Mouse (Mus musculus): ENCODE measurements around the gene Abhd16b. TPM values are rescaled to one million over a fixed set of nuclear protein-coding genes. Genes with fewer than 3 reads are reported as not detected.

Abhd16b gene
- polyA plus RNA-seq, 1 experiment from 2014 or later: 0.15 TPM

DNA sequence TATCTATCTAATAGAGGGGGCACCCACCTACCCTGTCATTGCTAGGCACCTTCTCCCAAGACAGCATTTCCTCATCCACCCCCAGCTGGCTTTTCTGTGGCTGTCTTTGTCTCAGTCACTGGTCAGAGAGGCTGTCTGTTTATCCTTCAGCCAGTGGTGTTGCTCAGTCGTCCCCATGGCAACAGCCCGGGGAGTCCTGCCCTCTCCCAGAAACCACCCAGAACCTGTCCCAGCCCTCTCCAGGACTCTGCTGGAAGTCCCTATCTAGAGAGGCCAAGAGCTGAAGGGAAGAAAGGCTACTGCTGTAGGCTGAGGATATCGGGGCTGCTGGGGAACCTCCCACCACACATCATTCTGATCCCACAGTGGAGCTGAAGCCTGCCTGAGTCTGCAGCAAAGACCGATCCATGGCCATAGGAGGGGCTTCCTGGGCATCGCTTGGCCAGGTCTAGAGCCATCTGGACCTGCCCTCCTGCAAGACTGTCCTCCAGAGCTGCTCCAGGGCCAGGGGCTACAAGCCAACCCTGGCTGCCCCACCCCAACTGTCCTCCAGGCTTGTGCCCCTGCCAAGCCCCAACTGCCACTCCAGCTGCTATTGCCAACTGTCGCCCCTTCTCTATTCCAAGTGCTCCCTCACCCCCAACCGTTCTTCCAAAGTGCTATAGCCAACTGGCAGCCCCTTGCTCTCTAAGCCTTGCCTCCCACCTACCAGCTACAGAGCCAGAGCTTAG lies 29.8 kb upstream of the Abhd16b start:
- Histone ChIP-seq H3K9me3 (ENCODE audit: control insufficient read depth, low read length) (no peaks in the 10 kb centered on the region), H3K4me3 (ENCODE audit: low read depth, low read length) (no peak overlapping the region), H3K36me3 (ENCODE audit: control insufficient read depth, insufficient read depth, low read length) (no peaks in the 10 kb centered on the region), H3K4me1 (replicated peaks; ENCODE audit: control insufficient read depth, insufficient read depth) (peaks cover 6% of the 10 kb centered on the region; the same call in 1 of the 2 replicates), H3K27ac (replicated peaks) (no peak overlapping the region), H3K4me2 (replicated peaks; ENCODE audit: low read depth) (no peak overlapping the region), H3K27me3 (ENCODE audit: control insufficient read depth, insufficient read depth, low read length) (no peaks in the 10 kb centered on the region), H3K9ac (ENCODE audit: low read length) (no peak overlapping the region)
- ATAC-seq (ENCODE audit: low FRiP score, low TSS enrichment) (peak; percentile 55; the same call in 1 of the 2 replicates), DNase-seq (ENCODE audit: low spot score) (peak; percentile 70)
- no peak for TF ChIP-seq EP300 (optimal IDR thresholded peaks at IDR 0.05)
- TF ChIP-seq CTCF (IDR thresholded peaks at IDR 0.05; ENCODE audit: low read depth): no peak
- 38% methylated on average over 7 of the region's 7 CpGs for WGBS

DNA sequence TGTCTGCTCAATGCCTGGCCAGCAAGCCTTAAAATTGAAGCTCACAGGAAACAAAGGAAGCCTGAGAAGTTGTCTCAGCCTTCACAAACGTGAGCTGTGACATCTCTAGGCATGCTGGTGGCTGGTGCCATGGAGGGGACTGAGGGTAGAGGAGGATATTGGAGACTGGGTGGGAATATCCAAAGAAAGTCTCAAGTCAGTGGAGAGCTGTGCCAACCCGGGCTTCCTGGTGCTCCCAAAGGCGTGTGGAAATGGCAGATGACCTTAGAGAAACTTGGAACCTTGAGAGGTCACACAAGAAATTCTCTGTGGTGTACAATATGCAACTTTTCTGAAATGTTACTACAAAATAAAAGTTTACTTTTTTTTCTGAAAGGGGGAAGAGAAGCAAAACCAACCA lies 27.6 kb upstream of the Abhd16b start:
- H3K4me2 ChIP-seq (replicated peaks; ENCODE audit: low read depth): no peak overlapping the region
- H3K27ac ChIP-seq (replicated peaks): no peak overlapping the region
- no peaks in the 10 kb centered on the region for H3K36me3 ChIP-seq (ENCODE audit: control insufficient read depth, insufficient read depth, low read length)
- 58% methylated on average over 3 of the region's 3 CpGs for WGBS
- no peak for TF ChIP-seq CTCF (IDR thresholded peaks at IDR 0.05; ENCODE audit: low read depth)
- TF ChIP-seq EP300 (optimal IDR thresholded peaks at IDR 0.05): no peak
- no peak for ATAC-seq (ENCODE audit: low FRiP score, low TSS enrichment)
- H3K4me3 ChIP-seq (ENCODE audit: low read depth, low read length): no peak overlapping the region
- H3K27me3 ChIP-seq (ENCODE audit: control insufficient read depth, insufficient read depth, low read length): no peaks in the 10 kb centered on the region
- no peaks in the 10 kb centered on the region for H3K9me3 ChIP-seq (ENCODE audit: control insufficient read depth, low read length)
- no peak for DNase-seq (ENCODE audit: low spot score)
- no peaks in the 10 kb centered on the region for H3K4me1 ChIP-seq (replicated peaks; ENCODE audit: control insufficient read depth, insufficient read depth)
- H3K9ac ChIP-seq (ENCODE audit: low read length): no peak overlapping the region

DNA sequence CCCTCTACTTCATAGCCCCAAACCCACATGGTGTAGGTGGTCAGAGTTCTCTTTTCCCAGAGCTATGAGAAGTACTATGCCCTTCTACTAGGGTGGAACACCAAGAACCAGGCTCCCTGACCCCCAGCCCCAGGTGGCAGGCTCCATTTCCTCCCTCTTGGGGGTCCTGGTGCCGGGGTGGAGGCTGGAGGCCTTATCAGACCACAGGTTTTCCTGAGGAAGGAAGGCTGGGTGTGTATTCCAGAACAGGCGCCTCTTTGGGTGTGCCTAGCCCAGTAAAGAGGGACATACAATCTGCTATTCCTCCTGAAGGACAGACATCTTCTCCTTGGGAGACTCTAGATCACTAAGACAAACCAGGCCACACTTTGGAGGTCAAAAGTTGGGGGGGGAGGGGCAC lies 22.7 kb upstream of the Abhd16b start:
- Histone ChIP-seq H3K4me1 (replicated peaks; ENCODE audit: control insufficient read depth, insufficient read depth) (no peaks in the 10 kb centered on the region; the same call in 1 of the 2 replicates), H3K4me3 (ENCODE audit: low read depth, low read length) (no peak overlapping the region), H3K9ac (ENCODE audit: low read length) (no peak overlapping the region), H3K4me2 (replicated peaks; ENCODE audit: low read depth) (no peak overlapping the region), H3K27me3 (ENCODE audit: control insufficient read depth, insufficient read depth, low read length) (no peaks in the 10 kb centered on the region), H3K36me3 (ENCODE audit: control insufficient read depth, insufficient read depth, low read length) (no peaks in the 10 kb centered on the region), H3K9me3 (ENCODE audit: control insufficient read depth, low read length) (no peaks in the 10 kb centered on the region), H3K27ac (replicated peaks) (no peak overlapping the region)
- ATAC-seq (ENCODE audit: low FRiP score, low TSS enrichment) (no peak), DNase-seq (ENCODE audit: low spot score) (no peak)
- WGBS: 57% methylated on average over 2 of the region's 2 CpGs
- TF ChIP-seq EP300 (optimal IDR thresholded peaks at IDR 0.05) (no peak), CTCF (IDR thresholded peaks at IDR 0.05; ENCODE audit: low read depth) (no peak)

DNA sequence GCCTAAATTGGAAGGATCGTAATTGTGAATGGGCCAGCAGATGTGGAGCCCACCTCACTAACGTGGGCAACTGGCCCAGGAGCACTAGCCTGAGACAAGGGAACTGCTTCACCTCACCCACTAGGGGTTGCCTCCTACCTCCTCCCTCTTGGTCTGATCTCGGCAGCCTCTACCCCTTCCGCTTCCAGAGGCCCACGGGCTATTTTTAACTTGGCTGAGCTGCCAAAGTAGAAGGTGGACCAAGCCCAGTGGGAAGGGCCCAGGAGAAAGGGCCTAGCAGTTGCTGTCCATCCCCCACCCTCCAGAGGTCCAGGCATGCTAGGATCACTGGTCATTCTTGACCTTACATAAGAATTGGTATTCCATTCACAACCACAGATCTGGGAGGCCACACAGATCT lies 21.8 kb upstream of the Abhd16b start:
- DNase-seq (ENCODE audit: low spot score) (no peak), ATAC-seq (ENCODE audit: low FRiP score, low TSS enrichment) (peak; percentile 64)
- Histone ChIP-seq H3K36me3 (ENCODE audit: control insufficient read depth, insufficient read depth, low read length) (no peaks in the 10 kb centered on the region), H3K4me2 (replicated peaks; ENCODE audit: low read depth) (no peak overlapping the region), H3K4me1 (replicated peaks; ENCODE audit: control insufficient read depth, insufficient read depth) (no peaks in the 10 kb centered on the region; the same call in 1 of the 2 replicates), H3K9me3 (ENCODE audit: control insufficient read depth, low read length) (no peaks in the 10 kb centered on the region), H3K27me3 (ENCODE audit: control insufficient read depth, insufficient read depth, low read length) (no peaks in the 10 kb centered on the region), H3K9ac (ENCODE audit: low read length) (no peak overlapping the region), H3K4me3 (ENCODE audit: low read depth, low read length) (no peak overlapping the region), H3K27ac (replicated peaks) (no peak overlapping the region)
- WGBS: 34% methylated on average over 5 of the region's 5 CpGs
- TF ChIP-seq EP300 (optimal IDR thresholded peaks at IDR 0.05) (no peak), CTCF (IDR thresholded peaks at IDR 0.05; ENCODE audit: low read depth) (no peak; the same call in 1 of the 2 replicates)

DNA sequence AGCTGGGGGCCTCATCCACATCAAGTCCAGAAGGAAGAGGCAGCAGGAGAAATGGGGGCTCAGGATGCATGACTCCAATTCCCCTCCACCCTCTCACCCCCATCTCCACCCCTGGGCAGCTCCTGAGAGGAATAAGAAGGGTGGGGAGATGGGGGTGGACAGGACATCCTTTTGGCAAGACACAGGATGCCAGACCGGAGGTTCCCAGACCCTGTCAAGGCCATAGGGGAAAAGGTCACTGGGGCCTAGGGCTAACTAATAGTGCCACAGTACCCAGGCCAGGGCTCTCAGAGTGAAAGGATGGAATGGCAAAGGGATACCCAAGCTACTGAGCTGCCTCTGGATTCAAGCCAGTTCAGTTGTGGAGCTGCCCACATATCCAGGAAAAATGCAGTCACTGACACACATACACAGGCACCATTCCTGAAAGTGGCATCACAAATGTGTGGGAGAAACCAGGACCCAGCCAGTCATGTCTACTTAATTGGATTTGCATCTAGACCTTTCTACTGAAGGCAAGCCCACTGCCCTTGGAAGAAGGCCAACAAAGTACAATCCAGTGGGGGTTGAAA lies 20.7 kb upstream of the Abhd16b start:
- Histone ChIP-seq H3K4me2 (replicated peaks; ENCODE audit: low read depth) (no peak overlapping the region), H3K9me3 (ENCODE audit: control insufficient read depth, low read length) (no peaks in the 10 kb centered on the region), H3K27me3 (ENCODE audit: control insufficient read depth, insufficient read depth, low read length) (no peaks in the 10 kb centered on the region), H3K4me1 (replicated peaks; ENCODE audit: control insufficient read depth, insufficient read depth) (no peaks in the 10 kb centered on the region; the same call in 1 of the 2 replicates), H3K27ac (replicated peaks) (no peak overlapping the region), H3K36me3 (ENCODE audit: control insufficient read depth, insufficient read depth, low read length) (no peaks in the 10 kb centered on the region), H3K4me3 (ENCODE audit: low read depth, low read length) (no peak overlapping the region), H3K9ac (ENCODE audit: low read length) (no peak overlapping the region)
- DNase-seq (ENCODE audit: low spot score) (no peak), ATAC-seq (ENCODE audit: low FRiP score, low TSS enrichment) (0 out of 2 replicates have a peak, but pooled peaks have one; percentile 15)
- WGBS: 71% methylated on average over 1 of the region's 1 CpGs
- TF ChIP-seq CTCF (IDR thresholded peaks at IDR 0.05; ENCODE audit: low read depth): no peak
- TF ChIP-seq EP300 (optimal IDR thresholded peaks at IDR 0.05): no peak

DNA sequence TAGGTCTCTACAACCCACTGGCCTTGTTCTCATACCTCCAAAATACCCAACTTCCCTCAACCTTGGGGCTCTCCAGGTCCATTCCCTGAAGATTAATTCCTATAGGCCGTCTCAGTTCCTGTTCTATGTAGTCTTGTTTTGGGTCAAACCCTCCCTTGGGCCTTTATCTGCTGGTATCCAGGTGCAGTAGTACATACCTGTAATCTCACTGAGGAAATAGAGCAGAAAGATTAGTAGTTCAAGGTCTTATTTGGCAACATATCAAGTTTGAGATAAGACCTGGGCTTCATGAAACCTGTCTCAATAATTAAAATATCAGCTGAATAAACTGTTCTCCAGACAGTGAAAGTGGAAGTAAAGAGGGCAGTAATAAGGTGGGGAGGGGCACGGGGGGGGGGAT lies 9.9 kb upstream of the Abhd16b start:
- TF ChIP-seq CTCF (IDR thresholded peaks at IDR 0.05; ENCODE audit: low read depth) (no peak), EP300 (optimal IDR thresholded peaks at IDR 0.05) (no peak)
- no peaks in the 10 kb centered on the region for H3K36me3 ChIP-seq (ENCODE audit: control insufficient read depth, insufficient read depth, low read length)
- no peak overlapping the region for H3K4me3 ChIP-seq (ENCODE audit: low read depth, low read length)
- DNase-seq (ENCODE audit: low spot score): no peak
- WGBS: 35% methylated on average over 2 of the region's 2 CpGs
- no peak overlapping the region for H3K4me2 ChIP-seq (replicated peaks; ENCODE audit: low read depth)
- H3K9ac ChIP-seq (ENCODE audit: low read length): no peak overlapping the region
- H3K27me3 ChIP-seq (ENCODE audit: control insufficient read depth, insufficient read depth, low read length): no peaks in the 10 kb centered on the region
- H3K27ac ChIP-seq (replicated peaks): no peak overlapping the region
- no peaks in the 10 kb centered on the region for H3K9me3 ChIP-seq (ENCODE audit: control insufficient read depth, low read length)
- H3K4me1 ChIP-seq (replicated peaks; ENCODE audit: control insufficient read depth, insufficient read depth): no peaks in the 10 kb centered on the region
- ATAC-seq (ENCODE audit: low FRiP score, low TSS enrichment): no peak

Measured in stomach, postnatal 0 days (tissue).